Comparison of ENCODE assay signal across 20 mouse cellular contexts in the genomic region with DNA sequence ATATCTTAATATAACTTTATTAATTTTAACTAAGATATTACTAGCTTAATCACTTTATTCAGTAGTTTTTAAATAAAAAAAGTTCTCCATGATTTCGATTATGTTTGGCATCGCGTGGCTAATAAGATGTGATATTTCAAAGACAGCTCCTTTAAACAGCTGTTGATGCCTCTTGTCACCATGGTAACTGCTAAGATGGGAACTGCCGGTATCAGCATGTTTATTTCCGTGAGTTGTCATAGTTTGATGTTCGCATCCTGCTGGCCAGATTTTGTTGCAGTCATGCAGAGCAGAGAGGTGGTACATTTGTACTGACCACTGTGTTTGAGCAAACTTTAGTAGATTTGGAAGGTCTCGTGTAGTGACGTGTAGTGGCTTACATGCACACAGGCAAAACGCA. TPM values are rescaled to one million over a fixed set of nuclear protein-coding genes. Genes with fewer than 3 reads are reported as not detected.
DNase-seq lines count a peak whose midpoint lies in the region; ATAC-seq and TF ChIP-seq lines count a peak whose summit lies in the region.
"Had no signal": no experiment of that assay in that cellular context is flagged by ENCODE, and none has a peak within 500 bp of the region (broad histone marks: within the 10 kb centered on the region; RNA-seq: fewer than 3 reads in every experiment).

No protein-coding gene starts in this region.

- no peak overlapping the region for H3K4me3 ChIP-seq in kidney, adult 2 months (ENCODE audit: insufficient read depth, low read depth, low read length)
- H3K4me3 ChIP-seq in kidney, embryonic 15.5 days (replicated peaks): no peak overlapping the region
- H3K4me3 ChIP-seq in midbrain, postnatal 0 days (ENCODE audit: low read depth, low read length): no peak overlapping the region
- no peak overlapping the region for H3K4me3 ChIP-seq in midbrain, embryonic 13.5 days (replicated peaks)
- no peak overlapping the region for H3K4me3 ChIP-seq in lung, postnatal 0 days (ENCODE audit: low read depth, low read length)
- H3K4me3 ChIP-seq: gastrocnemius, adult 2 months; hindbrain, embryonic 12.5 days; neural tube, embryonic 12.5 days had no signal

- no peak for TF ChIP-seq POLR2A in kidney, adult 2 months (IDR thresholded peaks at IDR 0.05; ENCODE audit: low read depth, low read length)

- H3K4me1 ChIP-seq in kidney, adult 2 months (ENCODE audit: control insufficient read depth, insufficient read depth, low read length): no peaks in the 10 kb centered on the region
- H3K4me1 ChIP-seq in kidney, embryonic 15.5 days: no peaks in the 10 kb centered on the region
- no peaks in the 10 kb centered on the region for H3K4me1 ChIP-seq in midbrain, postnatal 0 days (ENCODE audit: insufficient read depth, low read length)
- peaks cover 11% of the 10 kb centered on the region; the same call in 1 of the 2 replicates for H3K4me1 ChIP-seq in midbrain, embryonic 13.5 days (replicated peaks)
- H3K4me1 ChIP-seq in lung, postnatal 0 days (ENCODE audit: insufficient read depth, low read depth, low read length): peaks cover 4% of the 10 kb centered on the region; the same call in 1 of the 2 replicates
- H3K4me1 ChIP-seq: hindbrain, embryonic 12.5 days; neural tube, embryonic 12.5 days had no signal

- ATAC-seq in kidney, embryonic 15.5 days (replicated peaks; ENCODE audit: low FRiP score): no peak
- no peak for ATAC-seq in midbrain, postnatal 0 days (ENCODE audit: low FRiP score)
- no peak for ATAC-seq in midbrain, embryonic 13.5 days
- ATAC-seq in lung, postnatal 0 days: peak; percentile 72
- ATAC-seq in inflammation-experienced regulatory T-cells, adult 6 months: no peak
- ATAC-seq: liver, postnatal 0 days had no signal

- H3K4me2 ChIP-seq in kidney, embryonic 15.5 days: no peak overlapping the region
- H3K4me2 ChIP-seq in midbrain, postnatal 0 days (ENCODE audit: low read depth, low read length, poor library complexity, severe bottlenecking): no peak overlapping the region
- no peak overlapping the region for H3K4me2 ChIP-seq in midbrain, embryonic 13.5 days (replicated peaks)
- no peak overlapping the region for H3K4me2 ChIP-seq in lung, postnatal 0 days (replicated peaks; ENCODE audit: low read depth, low read length)
- H3K4me2 ChIP-seq: heart, embryonic 11.5 days; hindbrain, embryonic 12.5 days; neural tube, embryonic 12.5 days had no signal

- no peak for TF ChIP-seq EP300 in lung, postnatal 0 days (IDR thresholded peaks at IDR 0.05)

- WGBS in kidney, adult 2 months: 58% methylated on average over 9 of the region's 9 CpGs
- WGBS in kidney, embryonic 15.5 days: 68% methylated on average over 9 of the region's 9 CpGs
- WGBS in midbrain, postnatal 0 days: 50% methylated on average over 9 of the region's 9 CpGs
- WGBS in midbrain, embryonic 13.5 days: 67% methylated on average over 9 of the region's 9 CpGs
- 35% methylated on average over 9 of the region's 9 CpGs for WGBS in lung, postnatal 0 days

- 0 out of 2 replicates have a peak, but pooled peaks cover 4% of the 10 kb centered on the region for H3K9me3 ChIP-seq in kidney, embryonic 15.5 days (replicated peaks)
- H3K9me3 ChIP-seq in midbrain, postnatal 0 days (ENCODE audit: low read length): no peaks in the 10 kb centered on the region
- no peaks in the 10 kb centered on the region for H3K9me3 ChIP-seq in midbrain, embryonic 13.5 days
- no peaks in the 10 kb centered on the region for H3K9me3 ChIP-seq in lung, postnatal 0 days (ENCODE audit: low read length)
- H3K9me3 ChIP-seq: hindbrain, embryonic 12.5 days had no signal

- H3K9ac ChIP-seq in kidney, embryonic 15.5 days: no peak overlapping the region
- no peak overlapping the region for H3K9ac ChIP-seq in midbrain, postnatal 0 days (replicated peaks; ENCODE audit: low read length, poor library complexity, severe bottlenecking)
- no peak overlapping the region for H3K9ac ChIP-seq in midbrain, embryonic 13.5 days (replicated peaks)
- H3K9ac ChIP-seq in lung, postnatal 0 days (replicated peaks; ENCODE audit: low read depth): no peak overlapping the region
- H3K9ac ChIP-seq: hindbrain, embryonic 12.5 days; liver, postnatal 0 days; neural tube, embryonic 12.5 days had no signal

- H3K36me3 ChIP-seq in kidney, adult 2 months (ENCODE audit: control insufficient read depth, insufficient read depth, low read length): no peaks in the 10 kb centered on the region
- no peaks in the 10 kb centered on the region for H3K36me3 ChIP-seq in kidney, embryonic 15.5 days
- H3K36me3 ChIP-seq in midbrain, postnatal 0 days (ENCODE audit: insufficient read depth, low read length): no peaks in the 10 kb centered on the region
- H3K36me3 ChIP-seq in midbrain, embryonic 13.5 days: no peaks in the 10 kb centered on the region
- H3K36me3 ChIP-seq in lung, postnatal 0 days (ENCODE audit: insufficient read depth, low read length): no peaks in the 10 kb centered on the region
- H3K36me3 ChIP-seq: hindbrain, embryonic 12.5 days; neural tube, embryonic 12.5 days had no signal

- no peak overlapping the region for H3K27ac ChIP-seq in kidney, adult 2 months (ENCODE audit: insufficient read depth, low read depth, low read length)
- no peak overlapping the region for H3K27ac ChIP-seq in kidney, embryonic 15.5 days
- no peak overlapping the region for H3K27ac ChIP-seq in midbrain, postnatal 0 days (ENCODE audit: low read depth, low read length)
- H3K27ac ChIP-seq in midbrain, embryonic 13.5 days: no peak overlapping the region
- no peak overlapping the region for H3K27ac ChIP-seq in lung, postnatal 0 days (ENCODE audit: low read length)
- H3K27ac ChIP-seq: gastrocnemius, adult 2 months; hindbrain, embryonic 12.5 days; neural tube, embryonic 12.5 days had no signal

- DNase-seq in kidney, adult 2 months: peak; percentile 61
- DNase-seq in midbrain, postnatal 0 days (ENCODE audit: low spot score): peak; percentile 30
- DNase-seq in lung, postnatal 0 days (ENCODE audit: low spot score): peak; percentile 77
- DNase-seq in left cerebral cortex, postnatal 4 days: no peak
- no peak for DNase-seq in adrenal gland, adult 18-20 months (ENCODE audit: low spot score in 2 of 2)
- DNase-seq: adrenal gland, adult 8-10 months; B cell, adult 2 months; cerebellum, postnatal 10 days; gastrocnemius, adult 2 months; heart, postnatal 10 days; liver; liver, postnatal 0 days; right cerebral cortex, postnatal 4 days; thymus, postnatal 25 days had no signal

- no peaks in the 10 kb centered on the region for H3K27me3 ChIP-seq in kidney, adult 2 months (replicated peaks; ENCODE audit: control insufficient read depth, insufficient read depth, low read length)
- no peaks in the 10 kb centered on the region for H3K27me3 ChIP-seq in kidney, embryonic 15.5 days
- no peaks in the 10 kb centered on the region for H3K27me3 ChIP-seq in midbrain, postnatal 0 days (ENCODE audit: insufficient read depth, low read length)
- H3K27me3 ChIP-seq in midbrain, embryonic 13.5 days: no peaks in the 10 kb centered on the region
- H3K27me3 ChIP-seq in lung, postnatal 0 days (replicated peaks; ENCODE audit: insufficient read depth, low read length): no peaks in the 10 kb centered on the region
- H3K27me3 ChIP-seq: hindbrain, embryonic 12.5 days; neural tube, embryonic 12.5 days had no signal

- TF ChIP-seq CTCF in kidney, adult 2 months (conservative IDR thresholded peaks at IDR 0.05; ENCODE audit: insufficient read depth, insufficient read length, low read depth, low read length): no peak
- TF ChIP-seq CTCF in midbrain, postnatal 0 days (IDR thresholded peaks at IDR 0.05): no peak
- TF ChIP-seq CTCF in lung, postnatal 0 days (IDR thresholded peaks at IDR 0.05): no peak; the same call in 1 of the 2 replicates

- intact Hi-C loops in left cerebral cortex, postnatal 4 days (cut with DNase I): no loop called here

RNA-seq across cellular contexts. Expression of a gene that starts 33.1 kb away (rescaled TPM):
- polyA plus RNA-seq in kidney, adult 2 months (2012; rRNA removed): 9.2 and 9.7 TPM in 2 replicates
- 9.9 and 10.6 TPM in 2 replicates for polyA plus RNA-seq in kidney, embryonic 15.5 days (2015; fragmentation: Nextera tagmentation; extraction: Ambion mirVana)
- 25.0 and 27.5 TPM in 2 replicates for total RNA-seq in midbrain, postnatal 0 days (2014; rRNA removed)
- polyA plus RNA-seq in midbrain, postnatal 0 days (2015; fragmentation: Nextera tagmentation; extraction: Ambion mirVana): 11.6 and 12.8 TPM in 2 replicates
- polyA plus RNA-seq in midbrain, embryonic 13.5 days (2015; fragmentation: Nextera tagmentation; extraction: Ambion mirVana): 13.4 and 15.2 TPM in 2 replicates
- polyA plus RNA-seq in lung, postnatal 0 days (2015; fragmentation: Nextera tagmentation; extraction: Ambion mirVana): 14.7 and 18.6 TPM in 2 replicates
- 10 to 100 TPM; 24.8 to 27.6 TPM for total RNA-seq in left cerebral cortex, postnatal 4 days (2021)
- 1 to 10 TPM; 4.4 to 6.3 TPM for total RNA-seq in adrenal gland, adult 18-20 months (2021)
- polyA plus RNA-seq in inflammation-experienced regulatory T-cells, adult 6 months (2017; shearing (Covaris generic)): 1 to 10 TPM in 2 of 3 experiments, under 1 TPM in 1; 0.87 to 6.0 (median 3.3) TPM

RNA-seq across cellular contexts. Expression of a gene that starts 59.6 kb away (rescaled TPM):
- polyA plus RNA-seq in kidney, adult 2 months (2012; rRNA removed): 13.9 and 17.2 TPM in 2 replicates
- 19.1 and 19.2 TPM in 2 replicates for polyA plus RNA-seq in kidney, embryonic 15.5 days (2015; fragmentation: Nextera tagmentation; extraction: Ambion mirVana)
- total RNA-seq in midbrain, postnatal 0 days (2014; rRNA removed): 16.7 and 24.5 TPM in 2 replicates
- 5.9 and 6.3 TPM in 2 replicates for polyA plus RNA-seq in midbrain, postnatal 0 days (2015; fragmentation: Nextera tagmentation; extraction: Ambion mirVana)
- 13.7 and 16.1 TPM in 2 replicates for polyA plus RNA-seq in midbrain, embryonic 13.5 days (2015; fragmentation: Nextera tagmentation; extraction: Ambion mirVana)
- polyA plus RNA-seq in lung, postnatal 0 days (2015; fragmentation: Nextera tagmentation; extraction: Ambion mirVana): 7.6 and 10.2 TPM in 2 replicates
- 10 to 100 TPM; 26.7 to 27.1 TPM for total RNA-seq in left cerebral cortex, postnatal 4 days (2021)
- 10 to 100 TPM; 25.3 to 26.0 TPM for total RNA-seq in adrenal gland, adult 18-20 months (2021)
- 10 to 100 TPM; 20.6 to 26.9 (median 20.9) TPM for polyA plus RNA-seq in inflammation-experienced regulatory T-cells, adult 6 months (2017; shearing (Covaris generic))

Comparison
In these comparisons a context has a peak if more than half of its experiments do, and no peak if none do; other contexts are left out.
1. DNase-seq: peak in kidney, adult 2 months (single experiment), midbrain, postnatal 0 days (single experiment) and lung, postnatal 0 days (single experiment); none in left cerebral cortex, postnatal 4 days (single experiment) and adrenal gland, adult 18-20 months (0 of 2).